Mouse (Mus musculus) brain, embryonic 14.5 days (tissue): ENCODE measurements around the gene Ppp1r21.

Experiments used
- CTCF ChIP-seq: fragments of 200-500 bp; IDR thresholded peaks from 2 replicates; pipeline ENCODE4 v1.5.1; 2012; ENCODE audit warnings: inconsistent platforms, mild to moderate bottlenecking, moderate library complexity, borderline replicate concordance; ENCODE audit not compliant: insufficient read depth, insufficient read length; ENCODE audit errors: extremely low read depth
- POLR2A ChIP-seq: fragments of 200-500 bp; IDR thresholded peaks from 2 replicates; pipeline ENCODE4 v1.6.1; 2012; ENCODE audit warnings: mild to moderate bottlenecking, inconsistent platforms, borderline replicate concordance; ENCODE audit not compliant: poor library complexity, insufficient read depth, insufficient read length, severe bottlenecking; ENCODE audit errors: extremely low read depth

GRCm38 (mm10) chr17:88490546-88490945 lies 39.4 kb upstream of the Ppp1r21 start:
- TF ChIP-seq CTCF (no peak), POLR2A (no peak)
